Mouse (Mus musculus): Measurements from ENCODE around the gene Nck2.

DNA sequence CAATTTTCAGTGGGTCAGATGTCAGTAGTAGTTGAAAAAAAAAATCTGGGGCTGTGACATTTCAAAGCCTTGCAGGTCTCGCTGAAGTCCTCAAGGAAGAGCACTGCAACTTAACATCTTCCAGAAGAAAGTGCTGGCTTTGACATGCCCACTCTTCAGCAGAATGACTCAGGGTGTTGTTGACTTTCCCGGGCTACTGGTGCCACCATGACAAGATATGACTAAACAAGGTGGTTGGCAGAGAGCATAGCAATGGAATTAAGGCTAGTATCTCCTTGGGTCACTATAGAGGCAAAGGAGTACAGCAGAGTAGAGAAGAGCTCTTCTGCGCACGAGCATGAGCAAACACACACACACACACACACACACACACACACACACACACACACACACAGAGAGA, 30.6 kb upstream of the Nck2 start:
- TF ChIP-seq EP300 (optimal IDR thresholded peaks at IDR 0.05) = no peak
- TF ChIP-seq CTCF (IDR thresholded peaks at IDR 0.05; ENCODE audit: low read depth) = no peak

Data from stomach, postnatal 0 days (tissue).